24 mouse cellular contexts compared by ENCODE assay signal in the genomic region with DNA sequence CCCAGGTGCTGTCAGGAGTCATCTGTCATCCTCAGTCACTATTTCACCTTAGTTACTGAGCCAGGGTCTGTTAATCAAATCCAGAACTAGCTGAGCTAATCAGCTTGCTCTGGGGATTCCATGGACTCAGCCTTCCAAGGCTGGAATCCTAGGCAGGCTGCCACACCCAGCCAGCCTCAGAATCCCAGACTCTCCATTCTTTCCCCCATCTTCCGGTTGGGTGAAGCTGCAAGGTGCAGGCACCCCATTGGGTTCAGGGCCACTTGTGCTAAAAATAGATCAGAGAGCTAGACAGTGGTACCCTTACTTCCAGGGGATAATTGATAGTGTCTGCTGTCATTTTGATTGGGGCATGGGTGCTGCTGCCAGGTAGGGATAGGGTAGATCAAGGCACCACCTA. TPM values are rescaled to one million over a fixed set of nuclear protein-coding genes. Genes with fewer than 3 reads are reported as not detected.
"Had no signal": no experiment of that assay in that cellular context is flagged by ENCODE, and none has a peak within 500 bp of the region (broad histone marks: within the 10 kb centered on the region; RNA-seq: fewer than 3 reads in every experiment).

No protein-coding gene starts in this region.

- H3K4me3 ChIP-seq: kidney, embryonic 15.5 days; limb, embryonic 10.5 days; limb, embryonic 13.5 days; liver, embryonic 12.5 days; liver, embryonic 15.5 days; lung, embryonic 15.5 days; megakaryocyte, embryonic 14.5 days; midbrain, embryonic 10.5 days; midbrain, embryonic 13.5 days; myocyte; neural tube, embryonic 13.5 days had no signal

- H3K36me3 ChIP-seq: kidney, embryonic 15.5 days; limb, embryonic 10.5 days; limb, embryonic 13.5 days; liver, embryonic 12.5 days; liver, embryonic 15.5 days; lung, embryonic 15.5 days; midbrain, embryonic 10.5 days; midbrain, embryonic 13.5 days; neural tube, embryonic 13.5 days had no signal

- H3K9ac ChIP-seq: kidney, embryonic 15.5 days; limb, embryonic 13.5 days; liver, embryonic 12.5 days; liver, embryonic 15.5 days; lung, embryonic 15.5 days; midbrain, embryonic 13.5 days; neural tube, embryonic 13.5 days had no signal

- H3K4me1 ChIP-seq: kidney, embryonic 15.5 days; limb, embryonic 13.5 days; liver, embryonic 12.5 days; liver, embryonic 15.5 days; lung, embryonic 15.5 days; megakaryocyte, embryonic 14.5 days; midbrain, embryonic 13.5 days; neural tube, embryonic 13.5 days had no signal

- H3K27ac ChIP-seq: kidney, embryonic 15.5 days; limb, embryonic 10.5 days; limb, embryonic 13.5 days; liver, embryonic 12.5 days; liver, embryonic 15.5 days; lung, embryonic 15.5 days; midbrain, embryonic 10.5 days; midbrain, embryonic 13.5 days; neural tube, embryonic 13.5 days had no signal

- ATAC-seq: liver, embryonic 12.5 days; midbrain, embryonic 13.5 days; midbrain, embryonic 16.5 days had no signal

- H3K27me3 ChIP-seq: lung, embryonic 15.5 days; midbrain, embryonic 13.5 days; neural tube, embryonic 13.5 days had no signal

- DNase-seq: kidney, adult 8-10 months; kidney, postnatal 10 days; kidney, postnatal 36 days; liver; lung, adult 18-20 months; lung, postnatal 10 days; lung, postnatal 36 days; retina, postnatal 1 day; right cerebral cortex, postnatal 25 days; thymus, postnatal 36 days had no signal

- H3K9me3 ChIP-seq: kidney, embryonic 15.5 days; limb, embryonic 10.5 days; limb, embryonic 13.5 days; liver, embryonic 12.5 days; liver, embryonic 15.5 days; lung, embryonic 15.5 days; megakaryocyte, embryonic 14.5 days; midbrain, embryonic 10.5 days; midbrain, embryonic 13.5 days; neural tube, embryonic 13.5 days had no signal

RNA-seq across cellular contexts. Expression of a gene that starts 16.9 kb away (rescaled TPM):
- polyA plus RNA-seq: limb, embryonic 10.5 days; midbrain, embryonic 10.5 days; myocyte had no signal

RNA-seq across cellular contexts. Expression of a gene that starts 21.0 kb away (rescaled TPM):
- polyA plus RNA-seq: myocyte had no signal

RNA-seq across cellular contexts. Expression of a gene that starts 44.7 kb away (rescaled TPM):
- total RNA-seq: left cerebral cortex, adult 18-20 months; left cerebral cortex, postnatal 25 days had no signal
